Mouse (Mus musculus): Measurements from ENCODE around the gene Glp2r. TPM values are rescaled to one million over a fixed set of nuclear protein-coding genes. Genes with fewer than 3 reads are reported as not detected.

Gene Glp2r
- total RNA-seq, 2 experiments from 2014 or later, result 0.09 to 0.12 TPM

DNA sequence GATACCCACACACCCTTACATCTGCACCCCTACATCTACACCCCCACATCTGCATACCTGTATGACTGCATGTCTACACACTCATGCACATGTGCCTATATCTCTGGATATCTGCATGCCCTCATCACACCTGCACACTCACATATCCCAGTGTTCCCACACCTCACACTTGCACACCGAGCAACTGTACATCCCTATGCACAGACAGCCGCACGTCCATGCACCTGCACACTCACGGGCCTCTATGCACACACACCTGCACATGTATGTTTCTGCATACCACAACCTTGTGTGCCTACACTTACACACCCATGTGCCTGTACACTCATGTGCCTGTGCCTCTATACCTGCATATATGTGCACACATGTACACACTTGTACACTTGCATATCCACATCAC lies 107.5 kb downstream of the Glp2r start:
- no peak for DNase-seq

DNA sequence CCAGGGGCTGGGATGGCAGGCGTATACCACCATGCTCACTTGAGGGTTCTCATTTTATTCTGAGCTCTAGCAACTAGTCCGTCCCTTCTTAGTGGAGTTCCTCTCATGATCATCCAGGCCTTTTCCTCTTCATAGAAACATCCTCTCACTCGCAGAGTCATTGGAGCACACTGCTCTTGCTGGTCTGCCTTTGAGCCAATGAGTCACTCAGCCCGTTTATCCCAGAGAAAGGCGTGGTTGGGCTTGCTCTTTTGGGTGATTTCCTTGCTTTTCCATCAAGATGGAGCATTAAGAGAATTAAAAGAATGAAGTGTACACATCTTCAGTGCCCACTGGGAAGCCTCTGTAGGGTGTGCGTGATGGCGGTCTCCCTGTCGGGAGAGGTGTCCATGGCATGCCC lies 109.5 kb downstream of the Glp2r start:
- DNase-seq, result no peak

- DNase-seq, result peak; percentile 42
Measured at GRCm38 (mm10) chr11:67657685-67658382, 113.1 kb downstream of the Glp2r start.

GRCm38 (mm10) chr11:67656811-67657210 lies 114.1 kb downstream of the Glp2r start:
- DNase-seq, result no peak

DNA sequence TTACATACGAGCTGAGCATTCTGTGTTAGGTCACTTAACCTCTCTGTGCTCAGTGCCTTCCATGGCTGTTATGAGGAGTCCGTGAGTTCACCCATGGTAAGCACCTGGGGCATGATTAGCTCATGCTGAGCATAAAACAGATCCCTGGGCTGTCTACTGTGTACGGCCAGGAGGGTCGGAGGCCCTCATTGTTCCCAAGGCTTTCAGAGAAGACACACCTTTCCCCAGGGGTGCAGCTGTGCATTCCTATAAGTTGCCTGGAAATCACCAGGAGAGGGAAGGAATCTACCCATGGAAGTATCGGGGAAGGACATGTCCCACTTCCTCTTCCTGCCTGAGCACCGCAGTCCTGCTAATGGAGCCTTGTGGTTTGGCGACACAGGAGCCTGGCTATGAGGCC lies 114.6 kb downstream of the Glp2r start:
- no peak for DNase-seq

DNA sequence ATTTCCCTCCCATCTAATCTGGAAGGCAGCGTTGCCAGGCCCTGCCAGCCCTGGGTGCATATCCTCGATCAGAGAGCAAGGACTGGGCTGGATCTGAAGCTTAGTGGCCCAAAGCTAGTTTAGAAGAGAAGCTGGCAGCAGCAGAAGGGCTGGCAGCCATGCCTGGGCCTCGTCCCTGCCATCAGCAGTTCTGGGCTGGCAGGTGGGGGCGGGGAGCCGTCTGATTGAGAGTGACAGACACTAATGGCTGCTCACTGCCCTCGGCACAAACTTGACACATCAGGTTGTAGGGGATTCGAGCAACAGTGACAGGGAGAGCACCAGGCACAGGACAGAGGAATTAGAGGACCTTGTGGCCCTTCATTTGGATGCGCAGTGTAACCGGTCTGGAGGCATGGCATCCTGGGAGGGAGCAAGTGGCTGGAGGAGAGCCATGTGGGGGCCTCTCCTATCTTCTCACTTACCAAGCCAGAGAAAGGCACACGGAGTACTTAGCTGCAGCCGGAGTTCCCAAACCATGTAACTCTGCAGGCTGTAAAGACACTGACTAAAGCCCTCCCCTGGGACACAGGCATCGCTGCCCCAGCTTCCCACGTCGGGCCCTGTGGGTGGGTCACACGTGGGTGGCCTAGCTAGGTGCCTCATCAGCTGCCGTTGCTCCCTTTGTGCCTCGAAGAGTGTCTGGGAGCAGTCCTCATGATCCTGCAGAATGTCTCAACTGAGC lies 115.6 kb downstream of the Glp2r start:
- peak; percentile 51 for DNase-seq

- no peak for DNase-seq
Measured at GRCm38 (mm10) chr11:67654514-67654913, 116.4 kb downstream of the Glp2r start.

GRCm38 (mm10) chr11:67653521-67654090 lies 117.3 kb downstream of the Glp2r start:
- no peak for DNase-seq

DNA sequence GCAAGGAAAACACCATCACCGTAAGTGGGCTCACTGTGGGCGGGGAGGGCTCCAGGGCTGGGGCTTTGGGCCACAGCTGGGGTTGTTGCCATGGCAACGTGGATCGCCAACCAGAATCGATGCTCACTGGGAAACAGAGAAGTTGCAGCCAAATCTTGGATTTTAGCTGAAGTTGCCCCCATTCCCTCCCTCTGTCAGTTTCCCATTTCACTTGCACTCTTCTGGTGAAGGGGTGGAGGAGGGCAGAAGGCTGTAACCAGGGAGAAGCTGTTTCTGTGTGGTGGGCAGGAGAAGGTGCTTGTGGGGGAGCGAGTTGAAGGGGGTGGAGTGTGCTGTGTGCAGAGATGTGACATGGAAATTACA lies 118.1 kb downstream of the Glp2r start:
- DNase-seq, result no peak

DNA sequence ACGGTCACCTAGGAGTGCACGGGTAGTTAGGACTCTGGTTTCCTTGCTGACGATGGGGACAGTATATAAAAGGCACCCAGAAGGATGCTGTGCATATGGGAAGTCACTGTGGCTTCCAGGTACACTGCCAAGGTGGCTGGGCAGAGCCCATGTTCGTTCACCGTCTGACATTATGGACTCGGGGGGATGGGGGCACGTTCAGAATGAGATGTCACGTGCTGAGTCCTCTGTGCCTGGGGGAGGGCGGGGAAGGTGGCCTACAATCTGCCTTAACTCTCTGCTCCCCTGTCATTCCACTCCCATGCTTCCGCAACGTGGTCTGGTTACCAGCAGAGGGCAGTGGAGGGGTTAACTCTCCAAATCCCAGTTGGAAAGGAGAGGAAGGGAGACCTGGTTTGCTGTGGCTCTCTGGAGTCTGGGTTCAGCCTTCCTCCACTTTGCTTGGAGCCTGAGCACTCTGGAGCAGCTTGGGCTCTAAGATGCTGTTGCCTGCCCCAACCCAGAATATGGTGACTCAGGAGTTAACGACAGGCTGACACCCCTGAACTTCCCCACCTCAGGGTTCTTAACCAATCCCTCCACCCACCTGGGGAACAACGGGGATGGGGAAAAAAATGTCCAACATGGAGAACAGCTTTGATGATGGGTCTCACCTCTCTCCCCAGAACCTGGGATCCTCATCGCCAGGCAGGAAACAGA lies 118.6 kb downstream of the Glp2r start:
- DNase-seq, result peak; percentile 34

DNA sequence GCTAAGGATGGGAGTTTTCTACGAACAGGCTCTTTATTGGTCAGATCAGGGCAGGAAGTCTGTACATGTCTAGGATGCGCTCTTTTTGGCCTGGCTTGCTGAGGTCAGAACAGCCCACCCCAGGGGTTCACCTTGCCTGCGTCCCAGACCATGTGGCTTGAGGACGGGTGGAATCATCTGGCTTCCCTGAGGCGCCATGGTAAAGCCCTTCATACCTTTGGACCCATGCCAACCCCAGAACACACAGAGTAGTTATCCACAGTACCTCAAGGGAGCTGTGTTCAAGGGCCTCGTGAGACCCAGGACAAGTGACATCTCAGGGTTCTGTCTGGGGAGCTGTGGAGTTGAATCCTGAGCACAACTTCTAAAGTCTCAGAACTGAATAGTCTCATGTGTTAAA lies 119.2 kb downstream of the Glp2r start:
- no peak for DNase-seq

DNA sequence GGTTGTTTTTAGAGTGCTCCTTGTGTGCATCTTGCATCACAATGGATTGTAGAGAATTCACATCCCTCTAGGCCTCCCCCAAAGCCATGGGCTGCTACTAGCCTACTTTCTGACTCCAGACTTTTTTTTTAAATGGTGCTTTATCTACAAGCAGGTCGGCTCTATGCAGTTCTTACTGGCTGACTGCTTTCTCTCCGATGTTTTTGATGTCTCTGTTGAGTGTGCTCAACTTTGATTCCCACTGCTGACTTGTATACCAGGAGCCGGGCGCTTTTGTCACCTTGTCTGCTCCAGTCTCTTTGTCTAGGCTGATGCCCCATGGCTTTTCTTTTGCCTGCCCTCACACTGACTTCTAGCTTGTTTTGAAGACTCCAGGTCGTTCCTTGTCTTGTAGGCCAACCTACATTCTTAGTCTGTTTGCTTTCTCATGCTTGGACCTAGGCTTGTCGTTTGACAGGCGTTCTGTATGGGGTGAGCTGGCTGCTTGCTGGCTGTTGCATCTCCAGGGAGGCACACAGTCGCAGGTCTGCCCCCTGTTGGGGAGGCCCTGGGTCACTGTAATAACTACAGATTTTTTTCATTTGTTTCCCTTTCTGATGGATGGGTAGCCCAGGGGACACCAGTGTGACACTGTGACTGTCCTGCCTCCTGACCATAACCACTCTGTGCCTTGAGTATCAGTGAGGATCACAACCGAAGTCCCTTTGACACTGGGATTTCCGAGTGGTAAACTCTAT lies 120.8 kb downstream of the Glp2r start:
- DNase-seq, result no peak

DNA sequence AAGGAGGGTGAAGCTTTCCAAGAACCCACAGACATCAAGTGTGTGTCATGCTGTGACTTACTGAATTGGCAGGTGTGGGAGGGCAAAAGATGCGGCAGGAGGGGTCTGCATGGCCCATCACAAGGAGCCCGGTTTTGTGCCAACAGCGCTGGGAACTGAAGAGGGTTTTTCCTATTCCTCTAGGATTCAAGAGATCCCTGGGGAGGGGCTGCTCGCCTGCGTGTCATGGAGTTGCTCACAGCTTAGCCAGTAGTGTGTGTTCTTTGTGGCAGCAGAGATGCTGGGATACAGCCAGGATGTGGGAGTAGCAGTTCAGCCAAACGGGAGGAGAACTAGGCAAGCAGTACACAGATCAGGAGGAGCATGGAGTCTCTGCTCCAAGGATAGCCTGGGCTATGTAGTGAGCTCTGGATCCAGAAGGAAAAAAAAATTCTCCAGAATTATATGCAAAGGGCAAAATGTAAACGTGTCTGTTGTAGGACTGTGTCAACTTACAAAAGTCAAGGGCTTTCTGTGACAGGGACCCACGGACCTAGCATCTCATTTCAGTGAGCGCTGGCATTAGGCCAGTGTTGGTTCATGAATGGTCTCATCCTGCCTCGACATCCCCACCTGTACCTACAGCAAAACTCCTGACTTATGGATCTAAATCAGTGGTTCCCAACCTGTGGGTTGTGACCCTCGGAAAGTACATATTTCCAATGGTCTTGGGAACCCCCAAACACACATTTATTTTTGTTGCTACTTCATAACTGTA lies 122.1 kb downstream of the Glp2r start:
- no peak for DNase-seq

DNA sequence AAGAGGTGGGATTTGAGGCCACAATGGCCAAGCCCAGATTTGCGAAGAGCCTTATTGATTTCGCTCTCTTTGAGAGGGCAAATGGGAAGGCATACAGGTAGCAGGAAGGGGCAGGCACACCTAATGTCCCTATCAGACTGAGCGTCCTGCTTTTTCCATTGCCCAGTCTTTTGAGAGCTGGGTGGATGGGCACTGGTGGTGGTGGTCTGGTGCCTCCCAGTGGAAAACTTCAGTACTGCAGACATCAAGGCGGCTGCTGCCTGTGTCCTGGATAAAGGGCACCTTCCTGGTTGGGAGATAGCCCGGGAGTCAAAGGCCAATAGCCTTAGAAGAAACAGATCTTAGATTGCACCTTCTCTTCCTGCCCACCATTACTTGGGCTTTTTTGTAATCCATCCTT lies 123.2 kb downstream of the Glp2r start:
- DNase-seq, result peak; percentile 74

- DNase-seq, result no peak
Measured at GRCm38 (mm10) chr11:67644632-67645149, 126.3 kb downstream of the Glp2r start.

DNA sequence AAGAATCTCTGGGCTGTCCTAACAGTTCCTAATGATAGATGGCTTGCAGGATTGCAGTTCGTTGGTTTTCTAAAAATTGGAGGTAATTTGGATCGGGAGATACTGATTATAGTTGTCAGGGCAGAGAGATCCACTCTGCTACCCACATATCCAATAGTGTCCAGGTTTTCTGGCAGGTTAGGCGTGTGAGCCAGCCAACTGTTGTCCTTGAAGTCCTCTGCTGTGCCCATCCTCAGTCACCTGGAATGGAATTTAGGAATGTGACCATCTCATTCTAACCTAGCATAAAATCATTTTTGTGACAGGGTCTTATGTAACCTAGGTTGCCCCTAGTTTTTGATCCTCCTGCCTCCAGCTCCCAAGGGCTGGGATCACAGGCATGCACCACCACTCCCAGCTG lies 127.5 kb downstream of the Glp2r start:
- DNase-seq, result no peak

- no peak for DNase-seq
Measured at GRCm38 (mm10) chr11:67642835-67643234, 128.1 kb downstream of the Glp2r start.

DNA sequence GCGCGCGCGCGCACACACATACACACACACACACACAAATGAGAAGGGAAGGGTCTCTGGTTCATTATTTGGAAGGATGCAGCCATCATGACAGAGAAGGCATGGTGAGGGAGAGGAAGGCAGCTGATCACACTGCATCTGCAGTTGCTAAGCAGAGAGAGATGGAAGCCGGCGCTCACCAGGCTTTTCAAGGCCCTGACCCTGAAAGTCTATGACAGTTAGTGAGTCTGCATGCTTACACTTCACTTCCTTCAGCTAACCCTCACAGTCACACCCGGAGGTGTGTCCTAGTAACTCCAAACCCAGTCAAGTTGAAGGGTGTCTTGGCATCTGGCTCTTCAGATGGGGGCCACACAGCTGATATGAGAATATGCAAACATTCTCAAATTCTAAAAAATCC lies 128.5 kb downstream of the Glp2r start:
- no peak for DNase-seq

DNA sequence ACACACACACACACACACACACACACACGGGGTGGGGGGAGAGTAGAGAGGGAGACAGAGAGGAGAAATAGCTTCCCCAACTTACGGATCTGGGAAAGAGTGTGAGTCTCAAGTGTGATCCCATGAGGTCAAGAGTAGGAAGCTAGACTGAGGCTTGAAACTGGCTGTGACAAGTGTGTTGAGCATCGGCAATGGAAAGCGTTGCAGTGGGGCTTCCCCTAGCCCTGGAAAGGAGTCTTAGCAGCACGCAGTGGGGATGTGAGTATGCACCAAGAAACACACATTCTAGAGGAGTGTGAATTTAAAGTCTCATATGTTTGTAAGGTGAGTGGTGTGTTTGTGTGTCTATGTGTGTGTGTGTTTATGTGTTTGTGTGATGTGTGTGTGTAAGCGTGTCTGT lies 130.7 kb downstream of the Glp2r start:
- DNase-seq, result no peak

DNA sequence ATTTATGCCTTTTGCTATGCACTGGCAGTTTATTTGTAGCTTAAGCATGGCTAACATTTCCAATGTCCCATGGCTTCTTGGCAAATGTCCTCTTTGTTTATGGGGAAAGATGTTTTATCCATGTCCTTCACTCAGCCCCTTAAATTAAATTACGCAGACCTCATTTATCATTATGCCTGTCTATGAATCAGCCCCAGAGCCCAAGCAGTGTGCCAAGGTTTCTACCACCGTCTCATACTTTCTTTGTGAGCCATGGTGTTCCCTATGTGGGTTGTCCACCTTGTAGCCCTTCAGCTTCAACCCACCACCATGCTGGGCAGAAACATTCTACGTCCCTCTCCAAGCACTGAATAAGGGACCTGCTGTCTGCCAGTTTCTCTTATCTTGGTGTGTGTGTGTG lies 132.6 kb downstream of the Glp2r start:
- DNase-seq, result no peak

DNA sequence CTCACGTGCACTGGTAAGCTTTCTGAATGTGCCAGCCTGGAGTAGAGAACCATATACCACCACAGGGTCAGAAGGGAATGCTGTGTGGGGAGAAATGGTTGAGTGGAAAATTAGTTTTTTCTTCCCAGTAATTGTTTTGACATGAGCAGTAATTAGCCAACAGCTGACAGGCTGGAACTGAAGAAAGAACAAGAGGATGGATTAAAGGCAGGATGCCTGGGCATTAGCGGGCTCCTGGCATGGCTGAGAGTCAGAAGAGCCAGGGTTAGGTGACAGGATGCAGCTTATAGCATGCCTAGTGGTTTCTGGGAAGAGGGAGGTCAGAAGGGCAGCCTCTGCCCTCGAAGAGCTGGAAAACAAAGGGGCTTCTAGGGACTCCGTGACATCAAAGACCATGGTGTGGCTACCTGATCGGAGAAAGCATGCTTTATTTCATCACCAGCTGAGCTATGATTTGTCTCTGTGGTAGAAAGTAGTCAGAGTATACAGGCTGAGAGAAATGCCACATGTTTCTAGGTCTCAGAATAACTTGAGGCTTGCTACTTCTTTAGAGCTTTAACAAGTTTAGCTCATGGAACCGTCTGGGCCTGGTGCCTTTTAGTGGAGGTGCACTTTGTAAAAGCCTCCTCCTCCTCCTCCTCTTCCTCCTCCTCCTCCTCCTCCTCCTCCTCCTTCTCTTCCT lies 133.9 kb downstream of the Glp2r start:
- no peak for DNase-seq
